Mouse (Mus musculus): ENCODE data around the gene Raly.

DNA sequence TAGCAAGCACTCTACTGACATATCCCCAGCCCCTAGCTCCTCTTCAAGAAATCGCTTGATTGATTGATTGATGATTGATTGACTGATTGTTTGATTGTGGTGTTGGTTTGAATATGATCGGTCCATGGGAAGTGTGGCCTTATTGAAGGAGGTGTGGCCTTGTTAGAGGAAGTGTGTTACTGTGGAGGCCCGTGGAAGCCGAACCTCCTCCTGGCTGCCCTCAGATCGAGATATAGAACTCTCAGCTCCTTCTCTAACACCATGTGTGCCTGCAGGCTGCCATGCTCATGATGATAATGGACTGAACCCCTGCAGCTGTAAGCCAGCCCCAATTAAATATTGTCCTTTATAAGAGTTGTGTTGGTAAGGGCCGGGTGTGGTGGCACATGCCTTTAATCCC, 23.8 kb upstream of the Raly start:
- no peak for TF ChIP-seq CTCF (IDR thresholded peaks at IDR 0.05; ENCODE audit: borderline replicate concordance, insufficient read depth, low read depth, low read length)
- no peak for TF ChIP-seq POLR2A (IDR thresholded peaks at IDR 0.05; ENCODE audit: borderline replicate concordance, insufficient read depth, low read length)
